Mouse (Mus musculus) T-helper 1 cell (primary cell): ENCODE data around the gene Dgkq.

Source experiments
- in situ Hi-C: fragments of 300-600 bp; cut with MboI, MseI; formaldehyde crosslinking; loops from one replicate; pipeline ENCODE4 v1.15.1; 2025; ENCODE audit warnings: high pct_unique_total_duplicates

The Dgkq gene

GRCm38 (mm10) chr5:108689091-108689490 is 19.6 kb upstream of the Dgkq start:
- in situ Hi-C loops, result no loop called here

DNA sequence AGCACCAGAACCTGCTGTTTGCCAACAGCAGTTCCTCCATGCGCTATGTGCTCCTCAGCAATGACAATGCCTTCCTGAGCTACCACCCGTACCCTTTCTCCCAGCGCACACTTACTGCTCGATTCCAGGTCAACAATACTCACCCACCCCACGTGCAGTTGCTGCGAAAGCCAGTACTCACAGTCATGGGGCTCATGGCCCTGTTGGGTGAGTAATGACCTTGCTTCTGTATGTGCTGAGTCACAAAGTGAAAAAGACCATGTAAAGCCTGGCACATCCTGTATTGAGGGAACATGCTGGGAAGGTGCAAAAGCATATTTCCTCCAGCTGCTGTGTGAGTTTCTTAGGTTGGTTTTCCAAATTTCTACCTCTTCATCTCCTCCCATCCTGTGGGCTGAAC is 11.4 kb upstream of the Dgkq start:
- in situ Hi-C loops, result no loop called here

DNA sequence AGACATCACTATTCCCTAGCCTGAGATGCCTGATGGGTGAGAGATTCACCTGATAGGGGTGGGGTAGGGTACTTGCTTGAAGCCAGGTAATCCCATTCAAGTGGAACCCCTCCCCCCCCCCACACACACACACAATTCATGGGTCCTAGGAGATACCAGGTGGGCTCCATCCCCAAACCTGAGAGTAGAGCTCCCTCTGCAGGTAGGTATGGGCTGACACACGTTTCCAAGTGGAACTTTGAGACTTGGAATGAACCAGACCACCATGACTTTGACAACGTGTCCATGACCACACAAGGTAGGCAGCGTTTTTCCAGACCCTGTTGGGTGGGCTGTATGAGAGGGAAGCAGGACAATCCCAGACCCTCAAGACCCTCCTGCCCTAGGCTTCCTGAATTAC is 10.4 kb upstream of the Dgkq start:
- in situ Hi-C loops, result no loop called here

GRCm38 (mm10) chr5:108678296-108678854 is 8.9 kb upstream of the Dgkq start:
- in situ Hi-C loops, result no loop called here

GRCm38 (mm10) chr5:108677605-108678295 is 8.3 kb upstream of the Dgkq start:
- in situ Hi-C loops, result no loop called here

DNA sequence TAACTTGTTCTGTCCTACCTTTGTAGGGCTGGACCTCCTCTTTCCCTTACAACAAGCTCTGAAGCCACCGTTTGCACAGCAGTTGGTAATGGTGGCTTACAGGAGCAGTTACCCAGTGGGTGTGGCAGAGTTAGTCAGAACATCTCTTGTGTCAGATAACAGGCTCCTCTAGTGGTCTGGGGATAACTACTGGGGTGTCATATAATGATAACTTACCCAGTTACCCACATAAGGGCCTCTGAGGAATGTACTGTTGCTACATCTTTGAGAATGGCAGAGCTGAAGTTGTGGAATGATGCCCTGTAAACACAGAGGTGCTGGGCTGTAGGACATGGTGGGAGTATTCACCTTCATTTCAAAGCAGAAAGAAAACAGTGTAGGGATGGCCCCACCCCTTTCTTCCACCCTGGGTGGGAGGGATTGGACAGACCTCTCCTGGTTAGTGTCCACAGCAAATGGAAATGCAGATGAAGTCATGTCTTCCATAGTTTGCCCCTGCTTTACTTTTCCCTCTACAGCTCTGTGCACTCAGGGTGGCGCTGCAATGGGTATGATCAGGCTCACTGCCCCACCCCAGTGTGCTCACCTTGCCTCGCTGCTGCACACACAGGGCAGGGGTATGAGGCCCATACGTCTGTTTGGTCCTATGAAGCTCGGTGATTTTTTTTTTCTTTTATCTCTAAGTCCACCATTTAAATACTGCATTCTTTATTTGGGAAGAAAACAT is 7.5 kb upstream of the Dgkq start:
- in situ Hi-C loops, result no loop called here

GRCm38 (mm10) chr5:108675251-108675816 is 5.9 kb upstream of the Dgkq start, which contains the start of gene Slc26a1:
Slc26a1 (minus strand) TSS chr5:108675569.
- in situ Hi-C loops, result no loop called here

DNA sequence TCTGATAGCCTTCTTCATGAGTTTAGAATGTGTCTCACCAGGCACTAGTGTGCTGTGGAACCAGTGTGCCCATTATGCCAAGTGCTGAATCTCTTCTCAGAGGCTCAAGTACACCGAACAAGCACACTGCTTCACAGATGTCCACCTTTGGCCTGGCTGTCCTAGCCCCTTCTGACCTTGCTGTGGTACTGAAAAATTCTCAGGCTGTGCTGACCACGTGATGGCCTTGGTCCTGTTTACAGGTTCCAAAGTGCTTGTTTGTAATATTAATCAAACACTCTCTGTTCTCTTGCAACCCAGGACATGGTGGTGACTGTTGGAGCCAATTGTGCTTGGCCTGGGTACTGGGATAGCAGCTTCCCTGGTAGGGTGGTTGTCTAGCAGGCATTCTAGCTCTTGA is 5.2 kb upstream of the Dgkq start:
- in situ Hi-C loops, result no loop called here

GRCm38 (mm10) chr5:108671757-108672156 is 2.3 kb upstream of the Dgkq start:
- in situ Hi-C loops, result no loop called here

GRCm38 (mm10) chr5:108670785-108671184 is 1.3 kb upstream of the Dgkq start:
- in situ Hi-C loops, result no loop called here

- in situ Hi-C loops, result no loop called here
Measured at GRCm38 (mm10) chr5:108669986-108670385, 514 bp upstream of the Dgkq start.

DNA sequence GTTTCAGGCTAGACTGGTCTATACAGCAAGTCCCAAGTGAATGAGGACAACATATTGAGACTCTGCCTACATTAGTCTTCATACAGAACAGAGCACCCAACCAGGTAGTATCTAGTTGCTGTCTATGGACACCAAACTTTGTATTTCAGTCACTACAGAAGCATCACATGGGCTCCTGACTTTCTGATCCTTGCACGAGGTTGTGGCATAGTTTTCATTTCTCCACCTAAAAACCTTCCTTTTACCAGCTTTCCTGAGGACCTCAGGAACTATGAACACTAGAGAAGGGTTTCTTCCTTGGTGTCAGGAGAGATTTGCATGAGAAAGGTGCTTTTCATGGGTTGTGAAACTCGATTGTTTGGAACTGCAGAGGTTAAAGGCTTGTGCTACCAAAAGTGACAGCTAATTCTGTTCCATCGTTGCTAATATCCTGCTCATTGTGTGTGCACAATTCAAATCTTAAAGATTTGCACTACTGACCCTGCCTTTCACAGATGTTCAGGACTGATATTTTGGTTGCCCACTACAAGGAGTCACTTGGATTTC is 1.0 kb downstream of the Dgkq start:
- in situ Hi-C loops, result no loop called here

DNA sequence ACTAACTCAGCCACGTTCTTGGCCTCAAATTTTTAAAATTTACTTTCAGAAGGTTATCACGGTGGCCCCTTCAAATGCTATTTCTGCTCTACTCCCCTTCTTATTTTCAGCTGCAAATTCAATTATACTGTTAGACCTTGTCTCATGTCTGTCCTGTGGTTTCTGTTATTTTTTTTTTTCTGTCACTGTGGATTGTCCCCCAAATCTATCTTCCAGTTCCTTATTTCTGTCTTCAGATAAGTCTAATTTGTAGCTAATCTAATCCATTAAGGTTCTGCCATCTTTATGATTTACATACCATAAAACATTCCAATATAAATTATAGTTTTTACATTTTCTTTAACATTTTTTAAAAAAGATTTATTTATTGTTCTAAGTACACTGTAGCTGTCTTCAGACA is 2.1 kb downstream of the Dgkq start:
- in situ Hi-C loops, result no loop called here

- in situ Hi-C loops, result no loop called here
Measured at GRCm38 (mm10) chr5:108665066-108665465, 4.4 kb downstream of the Dgkq start.

- in situ Hi-C loops, result no loop called here
Measured at GRCm38 (mm10) chr5:108662772-108663171, 6.7 kb downstream of the Dgkq start.

GRCm38 (mm10) chr5:108660632-108661268 is 8.7 kb downstream of the Dgkq start:
- in situ Hi-C loops, result no loop called here

- in situ Hi-C loops, result no loop called here
Measured at GRCm38 (mm10) chr5:108659698-108660631, 9.5 kb downstream of the Dgkq start, which contains the start of gene Idua. Idua (plus strand) TSS chr5:108660331.

GRCm38 (mm10) chr5:108658611-108659010 is 10.9 kb downstream of the Dgkq start:
- in situ Hi-C loops, result no loop called here

DNA sequence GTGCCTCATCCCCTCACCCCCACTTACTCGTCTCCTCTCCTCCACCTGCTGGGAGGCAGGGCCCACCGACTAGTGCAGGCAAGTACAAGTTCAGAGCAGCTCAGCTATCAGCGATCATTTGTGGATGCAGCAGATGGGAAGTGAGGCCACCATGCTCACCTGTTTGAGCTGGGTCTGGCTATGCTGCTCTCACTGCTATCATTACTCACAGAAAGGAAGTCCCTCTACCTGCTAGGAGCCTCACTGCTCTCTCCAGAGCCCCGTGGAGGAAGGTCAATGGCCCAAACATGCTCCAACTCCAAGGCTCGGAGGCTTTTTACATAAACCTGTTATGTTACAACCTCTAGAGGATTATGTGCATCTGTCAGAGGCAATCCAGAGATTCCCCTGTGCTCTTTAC is 12.1 kb downstream of the Dgkq start:
- in situ Hi-C loops, result no loop called here

DNA sequence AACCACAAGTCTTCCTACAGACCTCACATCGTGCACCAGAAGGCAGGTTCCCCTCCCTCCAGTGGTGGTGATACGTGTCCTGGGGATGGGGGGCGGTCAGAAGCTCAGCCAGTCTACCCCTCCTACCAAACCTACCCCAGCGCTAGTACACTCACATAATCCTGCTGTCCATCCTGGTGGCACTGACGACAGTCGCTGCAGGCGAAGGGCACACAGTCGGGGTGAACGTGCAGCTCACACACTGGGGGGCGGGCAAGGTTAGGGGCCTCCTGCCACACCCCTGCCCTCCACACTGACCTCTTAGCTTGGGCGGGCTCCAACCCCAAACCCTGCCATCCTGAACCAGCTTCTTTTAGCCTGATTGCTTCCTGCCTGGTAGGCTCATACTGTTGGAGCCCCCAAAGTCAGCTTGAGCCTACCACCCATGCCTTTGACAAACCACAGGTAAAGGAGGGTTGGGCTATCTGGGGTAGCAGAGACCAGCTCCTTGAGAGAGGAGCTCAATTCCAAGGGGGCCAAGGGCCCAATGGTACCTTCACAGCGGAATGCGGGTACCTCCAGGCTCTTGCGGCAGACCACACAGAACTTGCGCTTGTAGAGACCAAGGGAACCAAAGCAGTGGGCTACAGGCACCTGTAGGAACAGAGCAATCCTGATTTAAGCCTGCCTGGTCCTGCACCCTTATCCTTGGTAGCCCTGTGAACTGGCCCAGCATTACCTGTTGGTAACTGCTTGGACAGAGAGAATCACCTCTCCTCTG is 13.4 kb downstream of the Dgkq start:
- in situ Hi-C loops, result no loop called here
